Mouse (Mus musculus) heart, embryonic 10.5 days (tissue): ENCODE measurements at regions not wholly inside any gene's neighbourhood (a gene's known extent, or its start where the extent isn't known, plus 50 kb on each side); places are given as distances from the start of the nearest gene placed in this dataset.

Experiments
- DNase-seq: peaks from one replicate; pipeline ENCODE4 v3.0.0-alpha.2; 2017; ENCODE audit warnings: low spot score
- H3K27ac ChIP-seq: fragments of 300-500 bp; sonication (generic); 2 replicates; pipeline ENCODE4 v1.5.1; 2016; ENCODE audit warnings: mild to moderate bottlenecking
- H3K27me3 ChIP-seq: fragments of 300-500 bp; sonication (generic); 2 replicates; pipeline ENCODE4 v1.6.1; 2016; ENCODE audit warnings: mild to moderate bottlenecking; ENCODE audit not compliant: poor library complexity, insufficient read depth, severe bottlenecking
- H3K36me3 ChIP-seq: fragments of 300-500 bp; sonication (generic); 2 replicates; pipeline ENCODE4 v1.6.1; 2016; ENCODE audit warnings: mild to moderate bottlenecking, moderate library complexity
- H3K4me1 ChIP-seq: fragments of 300-500 bp; sonication (generic); 2 replicates; pipeline ENCODE4 v1.6.1; 2016; ENCODE audit warnings: mild to moderate bottlenecking
- H3K4me3 ChIP-seq: fragments of 300-500 bp; sonication (generic); 2 replicates; pipeline ENCODE4 v1.5.1; 2016; ENCODE audit warnings: mild to moderate bottlenecking, moderate library complexity
- H3K9me3 ChIP-seq: fragments of 300-500 bp; sonication (generic); 2 replicates; pipeline ENCODE4 v1.6.1; 2016; ENCODE audit warnings: mild to moderate bottlenecking, moderate library complexity
- WGBS: fragments of 180-500 bp; shearing (Covaris S2); methylation state at CpG from one replicate; pipeline ENCODE4 v1.1.7; 2016; 5-methylcytosine and 5-hydroxymethylcytosine counted together

- no peak overlapping the region for H3K27ac ChIP-seq
- H3K36me3 ChIP-seq, result no peaks in the 10 kb centered on the region
- H3K9me3 ChIP-seq, result no peaks in the 10 kb centered on the region
- DNase-seq, result no peak
- no peak overlapping the region for H3K4me3 ChIP-seq
- WGBS, result 86% methylated on average over 4 of the region's 4 CpGs
- no peaks in the 10 kb centered on the region for H3K4me1 ChIP-seq
- H3K27me3 ChIP-seq, result no peaks in the 10 kb centered on the region
Measured at GRCm38 (mm10) chr2:128450045-128450444, 141.0 kb upstream of the Spdye4c start.

- Histone ChIP-seq H3K27ac (no peak overlapping the region), H3K9me3 (no peaks in the 10 kb centered on the region), H3K4me1 (no peaks in the 10 kb centered on the region), H3K4me3 (no peak overlapping the region), H3K27me3 (no peaks in the 10 kb centered on the region), H3K36me3 (no peaks in the 10 kb centered on the region)
- no peak for DNase-seq
- WGBS, result 80% methylated on average over 5 of the region's 5 CpGs
Measured at GRCm38 (mm10) chr2:128451554-128452239, 139.3 kb upstream of the Spdye4c start.

GRCm38 (mm10) chr2:128452582-128452981 lies 138.4 kb upstream of the Spdye4c start:
- Histone ChIP-seq H3K4me1 (no peaks in the 10 kb centered on the region), H3K27me3 (no peaks in the 10 kb centered on the region), H3K4me3 (no peak overlapping the region), H3K27ac (no peak overlapping the region), H3K36me3 (no peaks in the 10 kb centered on the region), H3K9me3 (no peaks in the 10 kb centered on the region)
- no peak for DNase-seq
- WGBS, result 85% methylated on average over 1 of the region's 1 CpGs

GRCm38 (mm10) chr2:128454509-128454908 lies 136.5 kb upstream of the Spdye4c start:
- Histone ChIP-seq H3K4me1 (no peaks in the 10 kb centered on the region), H3K27ac (no peak overlapping the region), H3K9me3 (no peaks in the 10 kb centered on the region), H3K36me3 (no peaks in the 10 kb centered on the region), H3K4me3 (no peak overlapping the region), H3K27me3 (no peaks in the 10 kb centered on the region)
- DNase-seq, result no peak
- WGBS, result 87% methylated on average over 13 of the region's 13 CpGs

GRCm38 (mm10) chr2:128457591-128458209 lies 133.3 kb upstream of the Spdye4c start:
- H3K36me3 ChIP-seq, result no peaks in the 10 kb centered on the region
- H3K27ac ChIP-seq, result no peak overlapping the region
- H3K27me3 ChIP-seq, result no peaks in the 10 kb centered on the region
- H3K4me1 ChIP-seq, result no peaks in the 10 kb centered on the region
- no peak overlapping the region for H3K4me3 ChIP-seq
- no peak for DNase-seq
- WGBS, result 64% methylated on average over 6 of the region's 6 CpGs
- H3K9me3 ChIP-seq, result no peaks in the 10 kb centered on the region

- 79% methylated on average over 6 of the region's 6 CpGs for WGBS
- Histone ChIP-seq H3K4me1 (peaks cover 12% of the 10 kb centered on the region), H3K36me3 (no peaks in the 10 kb centered on the region), H3K27ac (no peak overlapping the region), H3K4me3 (no peak overlapping the region), H3K27me3 (no peaks in the 10 kb centered on the region), H3K9me3 (no peaks in the 10 kb centered on the region)
- DNase-seq, result no peak
Measured at GRCm38 (mm10) chr2:128465214-128465984, 125.6 kb upstream of the Spdye4c start.

- Histone ChIP-seq H3K27me3 (no peaks in the 10 kb centered on the region), H3K4me3 (no peak overlapping the region), H3K4me1 (peaks cover 13% of the 10 kb centered on the region), H3K36me3 (no peaks in the 10 kb centered on the region), H3K27ac (no peak overlapping the region), H3K9me3 (no peaks in the 10 kb centered on the region)
- 84% methylated on average over 8 of the region's 8 CpGs for WGBS
- peak; percentile 66 for DNase-seq
Measured at GRCm38 (mm10) chr2:128467490-128468245, 123.3 kb upstream of the Spdye4c start.

GRCm38 (mm10) chr2:128468323-128468722 lies 122.7 kb upstream of the Spdye4c start:
- Histone ChIP-seq H3K4me1 (peaks cover 13% of the 10 kb centered on the region), H3K27ac (no peak overlapping the region), H3K27me3 (no peaks in the 10 kb centered on the region), H3K36me3 (no peaks in the 10 kb centered on the region), H3K9me3 (no peaks in the 10 kb centered on the region), H3K4me3 (no peak overlapping the region)
- peak; percentile 70 for DNase-seq
- WGBS, result 58% methylated on average over 2 of the region's 2 CpGs

GRCm38 (mm10) chr2:128470351-128470750 lies 120.7 kb upstream of the Spdye4c start:
- Histone ChIP-seq H3K4me1 (peaks cover 13% of the 10 kb centered on the region), H3K4me3 (no peak overlapping the region), H3K27ac (no peak overlapping the region), H3K27me3 (no peaks in the 10 kb centered on the region), H3K36me3 (no peaks in the 10 kb centered on the region), H3K9me3 (no peaks in the 10 kb centered on the region)
- WGBS, result 56% methylated on average over 5 of the region's 5 CpGs
- no peak for DNase-seq

- Histone ChIP-seq H3K27ac (no peak overlapping the region), H3K4me3 (no peak overlapping the region), H3K27me3 (no peaks in the 10 kb centered on the region), H3K4me1 (0 out of 2 replicates have a peak, but pooled peaks cover 3% of the 10 kb centered on the region), H3K36me3 (no peaks in the 10 kb centered on the region), H3K9me3 (no peaks in the 10 kb centered on the region)
- DNase-seq, result no peak
- WGBS, result 81% methylated on average over 13 of the region's 13 CpGs
Measured at GRCm38 (mm10) chr2:128473241-128473954, 117.6 kb upstream of the Spdye4c start.

- no peak for DNase-seq
Measured at GRCm38 (mm10) chr2:128473997-128474396, 117.0 kb upstream of the Spdye4c start.

GRCm38 (mm10) chr2:128477242-128477641 lies 113.8 kb upstream of the Spdye4c start:
- 78% methylated on average over 2 of the region's 2 CpGs for WGBS
- H3K36me3 ChIP-seq, result no peaks in the 10 kb centered on the region
- no peak overlapping the region for H3K4me3 ChIP-seq
- no peaks in the 10 kb centered on the region for H3K9me3 ChIP-seq
- H3K27me3 ChIP-seq, result no peaks in the 10 kb centered on the region
- H3K4me1 ChIP-seq, result no peaks in the 10 kb centered on the region
- DNase-seq, result peak; percentile 41
- H3K27ac ChIP-seq, result no peak overlapping the region

More at GRCm38 (mm10) chr2:128473997-128474396, 117.0 kb upstream of the Spdye4c start:
- H3K27ac ChIP-seq, result no peak overlapping the region
- H3K9me3 ChIP-seq, result no peaks in the 10 kb centered on the region
- no peaks in the 10 kb centered on the region for H3K27me3 ChIP-seq
- 86% methylated on average over 7 of the region's 7 CpGs for WGBS
- H3K4me3 ChIP-seq, result no peak overlapping the region
- 0 out of 2 replicates have a peak, but pooled peaks cover 3% of the 10 kb centered on the region for H3K4me1 ChIP-seq
- no peaks in the 10 kb centered on the region for H3K36me3 ChIP-seq
